Comparison of ENCODE assay signal across 7 mouse cellular contexts in genomic region chr16:55974903-55975285, GRCm38 (mm10). TPM values are rescaled to one million over a fixed set of nuclear protein-coding genes. Genes with fewer than 3 reads are reported as not detected.
DNase-seq lines count a peak whose midpoint lies in the region; ATAC-seq and TF ChIP-seq lines count a peak whose summit lies in the region.

No protein-coding gene starts in this region.

- no peaks in the 10 kb centered on the region for H3K9me3 ChIP-seq in forebrain, embryonic 14.5 days (replicated peaks; ENCODE audit: control insufficient read depth, low read length)

- peak overlapping the region; percentile 95 for H3K27ac ChIP-seq in testis, adult 2 months (ENCODE audit: control insufficient read depth, insufficient read depth, low read depth, low read length)
- peak overlapping the region; percentile 86; the same call in 1 of the 2 replicates for H3K27ac ChIP-seq in forebrain, embryonic 14.5 days (ENCODE audit: low read depth, low read length)

- no peak for DNase-seq in testis, postnatal 10 days (ENCODE audit: low spot score)
- peak; percentile 26 for DNase-seq in adrenal gland, postnatal 25 days
- DNase-seq in forebrain, embryonic 14.5 days (ENCODE audit: low spot score) = no peak
- peak; percentile 31 to 52 for DNase-seq in kidney, postnatal 25 days
- peak; percentile 28 for DNase-seq in mesoderm, embryonic 11.5 days (ENCODE audit: low read depth, low spot score)
- no peak for DNase-seq in cerebellum, postnatal 25 days

- no peak for TF ChIP-seq POLR2A in testis, adult 2 months (IDR thresholded peaks at IDR 0.05; ENCODE audit: control insufficient read depth, low read depth, low read length)

- H3K4me2 ChIP-seq in forebrain, embryonic 14.5 days (ENCODE audit: low read length) = peak overlapping the region; percentile 81

- TF ChIP-seq CTCF in testis, adult 2 months (IDR thresholded peaks at IDR 0.05; ENCODE audit: control insufficient read depth, insufficient read depth, insufficient replicate concordance, low read depth, low read length) = no peak

- no peaks in the 10 kb centered on the region for H3K4me1 ChIP-seq in testis, adult 2 months (ENCODE audit: control insufficient read depth, insufficient read depth, low read length)
- H3K4me1 ChIP-seq in forebrain, embryonic 14.5 days (ENCODE audit: control insufficient read depth, insufficient read depth, low read length) = peaks cover 11% of the 10 kb centered on the region

- peak overlapping the region; percentile 91 for H3K4me3 ChIP-seq in testis, adult 2 months (ENCODE audit: control insufficient read depth, low read depth, low read length)
- H3K4me3 ChIP-seq in forebrain, embryonic 14.5 days (ENCODE audit: low read depth, low read length) = peak overlapping the region; percentile 93

- no peaks in the 10 kb centered on the region; the same call in 1 of the 2 replicates for H3K36me3 ChIP-seq in testis, adult 2 months (ENCODE audit: control insufficient read depth, insufficient read depth, low read length)
- peaks cover 29% of the 10 kb centered on the region for H3K36me3 ChIP-seq in forebrain, embryonic 14.5 days (ENCODE audit: control insufficient read depth, insufficient read depth, low read length)

- no peaks in the 10 kb centered on the region for H3K27me3 ChIP-seq in testis, adult 2 months (ENCODE audit: control insufficient read depth, insufficient read depth, low read length)
- no peaks in the 10 kb centered on the region for H3K27me3 ChIP-seq in forebrain, embryonic 14.5 days (replicated peaks; ENCODE audit: control insufficient read depth, insufficient read depth, low read length)

- ATAC-seq in forebrain, embryonic 14.5 days = no peak

- peak overlapping the region; percentile 83 for H3K9ac ChIP-seq in forebrain, embryonic 14.5 days (ENCODE audit: low read length)

- WGBS in forebrain, embryonic 14.5 days = 9% methylated on average over 14 of the region's 14 CpGs

RNA-seq across cellular contexts. Expression of gene Zbtb11, which starts 1.2 kb away (rescaled TPM):
- 5.1 and 5.5 TPM in 2 replicates for polyA plus RNA-seq in testis, adult 2 months (2012; rRNA removed)
- 20.6 and 22.2 TPM in 2 replicates for total RNA-seq in adrenal gland, postnatal 25 days (2021)
- polyA plus RNA-seq in forebrain, embryonic 14.5 days (2014; fragmentation: Nextera tagmentation; extraction: Ambion mirVana) = 15.0 and 20.3 TPM in 2 replicates

RNA-seq across cellular contexts. Expression of gene Rpl24, which starts 8.8 kb away (rescaled TPM):
- 200 and 210 TPM in 2 replicates for polyA plus RNA-seq in testis, adult 2 months (2012; rRNA removed)
- 738 and 757 TPM in 2 replicates for total RNA-seq in adrenal gland, postnatal 25 days (2021)
- 630 and 738 TPM in 2 replicates for polyA plus RNA-seq in forebrain, embryonic 14.5 days (2014; fragmentation: Nextera tagmentation; extraction: Ambion mirVana)

RNA-seq across cellular contexts. Expression of gene Cep97, which starts 40.2 kb away (rescaled TPM):
- 2.2 and 3.0 TPM in 2 replicates for polyA plus RNA-seq in testis, adult 2 months (2012; rRNA removed)
- total RNA-seq in adrenal gland, postnatal 25 days (2021) = 11.4 and 13.1 TPM in 2 replicates
- polyA plus RNA-seq in forebrain, embryonic 14.5 days (2014; fragmentation: Nextera tagmentation; extraction: Ambion mirVana) = 15.8 and 19.4 TPM in 2 replicates

RNA-seq across cellular contexts. Expression of gene Pcnp, which starts 54.6 kb away (rescaled TPM):
- 14.9 and 17.3 TPM in 2 replicates for polyA plus RNA-seq in testis, adult 2 months (2012; rRNA removed)
- total RNA-seq in adrenal gland, postnatal 25 days (2021) = 108 and 117 TPM in 2 replicates
- polyA plus RNA-seq in forebrain, embryonic 14.5 days (2014; fragmentation: Nextera tagmentation; extraction: Ambion mirVana) = 252 and 255 TPM in 2 replicates

Comparison
In these comparisons a context has a peak if more than half of its experiments do, and no peak if none do; other contexts are left out.
1. DNase-seq: peak in adrenal gland, postnatal 25 days (single experiment), kidney, postnatal 25 days (2 of 2) and mesoderm, embryonic 11.5 days (single experiment); none in testis, postnatal 10 days (single experiment), forebrain, embryonic 14.5 days (single experiment) and cerebellum, postnatal 25 days (0 of 2).